Mouse (Mus musculus): Measurements from ENCODE around the gene Lmo7. TPM values are rescaled to one million over a fixed set of nuclear protein-coding genes. Genes with fewer than 3 reads are reported as not detected.

Gene Lmo7
- polyA plus RNA-seq, 1 experiment from 2014 or later: 11.6 TPM

DNA sequence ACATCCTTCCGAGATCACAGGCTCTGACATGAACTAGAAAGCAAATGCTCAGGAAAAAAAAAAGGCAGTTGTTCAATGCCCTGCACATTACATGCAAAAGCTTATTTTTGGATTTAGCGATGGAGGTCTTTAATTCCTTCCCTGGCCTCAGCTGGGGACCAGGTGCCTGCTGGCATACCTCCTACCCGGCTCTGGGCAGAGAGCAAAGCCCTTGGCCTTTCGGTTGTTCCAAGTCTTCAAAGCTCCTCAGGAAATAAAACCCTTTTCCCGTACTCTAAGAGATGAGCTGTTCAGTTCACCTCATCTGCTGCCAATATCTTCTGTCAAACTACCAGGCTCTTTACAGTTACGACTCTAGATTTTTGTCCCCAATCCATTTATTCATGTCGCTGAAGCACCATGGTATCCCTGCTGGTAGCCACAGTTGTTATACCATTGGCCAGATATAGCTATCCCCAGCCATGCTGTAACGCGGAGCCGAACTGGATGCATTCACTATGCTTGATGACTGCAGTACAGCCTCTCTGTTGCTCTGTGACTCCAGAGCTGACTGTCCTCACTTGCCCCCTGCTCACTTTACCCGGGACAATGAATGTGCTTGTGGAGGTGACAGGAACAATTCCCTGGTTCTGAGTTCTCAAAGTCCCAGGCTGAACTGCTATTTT is 246.4 kb downstream of the Lmo7 start:
- no peak overlapping the region for H3K4me2 ChIP-seq (replicated peaks; ENCODE audit: low read depth, low read length)
- ATAC-seq (ENCODE audit: low FRiP score, low TSS enrichment): no peak
- H3K27ac ChIP-seq (ENCODE audit: low read depth, low read length): no peak overlapping the region
- 91% methylated on average over 11 of the region's 11 CpGs for WGBS
- no peaks in the 10 kb centered on the region for H3K36me3 ChIP-seq (ENCODE audit: control insufficient read depth, insufficient read depth, low read length)
- no peaks in the 10 kb centered on the region for H3K27me3 ChIP-seq (ENCODE audit: control insufficient read depth, insufficient read depth, low read length)
- H3K4me3 ChIP-seq (ENCODE audit: low read length): no peak overlapping the region
- no peaks in the 10 kb centered on the region for H3K4me1 ChIP-seq (ENCODE audit: control insufficient read depth, insufficient read depth, low read length)
- no peaks in the 10 kb centered on the region for H3K9me3 ChIP-seq (ENCODE audit: control insufficient read depth, low read length)
- no peak overlapping the region for H3K9ac ChIP-seq (ENCODE audit: low read depth, low read length)

Other genes starting within 250 kb of the Lmo7 start
- 12.4 and 16.8 TPM in 2 replicates for gene Tbc1d4, start 120.8 kb upstream of the Lmo7 start, polyA plus RNA-seq (2014; fragmentation: Nextera tagmentation; extraction: Ambion mirVana)
- 102 and 108 TPM in 2 replicates for gene Commd6, start 89.3 kb upstream of the Lmo7 start, polyA plus RNA-seq (2014; fragmentation: Nextera tagmentation; extraction: Ambion mirVana)
- gene Uchl3, start 76.0 kb upstream of the Lmo7 start, polyA plus RNA-seq (2014; fragmentation: Nextera tagmentation; extraction: Ambion mirVana): 173 and 219 TPM in 2 replicates
- gene Gm9922, start 143 bp upstream of the Lmo7 start, polyA plus RNA-seq (2014; fragmentation: Nextera tagmentation; extraction: Ambion mirVana): 1.6 and 3.0 TPM in 2 replicates

All from kidney, embryonic 14.5 days (tissue).